9 mouse cellular contexts compared by ENCODE assay signal in the genomic region with DNA sequence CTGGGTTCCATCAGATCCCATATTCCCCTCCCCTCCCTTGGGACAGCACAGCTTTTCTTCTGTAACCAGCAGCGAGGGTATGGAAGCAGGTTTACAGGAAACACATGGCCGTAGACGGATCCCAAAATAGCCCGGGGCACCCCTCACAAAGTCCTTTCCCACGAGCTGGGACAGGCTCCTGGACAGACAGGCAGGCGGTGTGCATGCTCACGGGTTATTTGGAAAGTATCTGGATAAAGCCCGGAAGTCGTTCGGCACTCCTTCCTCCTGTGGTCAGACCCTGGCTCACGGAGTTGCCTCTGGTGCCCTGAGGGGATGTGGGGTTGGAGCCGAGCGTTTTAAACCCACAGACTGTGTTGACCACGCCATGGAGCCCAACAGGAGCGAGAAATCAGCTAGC. TPM values are rescaled to one million over a fixed set of nuclear protein-coding genes. Genes with fewer than 3 reads are reported as not detected.
A peak's percentile ranks its signal among the peaks of the same experiment; 100 is the strongest.
DNase-seq lines count a peak whose midpoint lies in the region; ATAC-seq lines count a peak whose summit lies in the region.
"Had no signal": no experiment of that assay in that cellular context is flagged by ENCODE, and none has a peak within 500 bp of the region (broad histone marks: within the 10 kb centered on the region; RNA-seq: fewer than 3 reads in every experiment).

No protein-coding gene starts in this region.

- peaks cover 16% of the 10 kb centered on the region for H3K36me3 ChIP-seq in intestine, embryonic 14.5 days (ENCODE audit: control insufficient read depth, insufficient read depth, low read length)
- H3K36me3 ChIP-seq in intestine, embryonic 15.5 days, result peaks cover 18% of the 10 kb centered on the region
- H3K36me3 ChIP-seq in embryonic facial prominence, embryonic 14.5 days (ENCODE audit: control insufficient read depth, insufficient read depth, low read length), result peaks cover 14% of the 10 kb centered on the region; the same call in 1 of the 2 replicates
- H3K36me3 ChIP-seq in heart, embryonic 16.5 days (ENCODE audit: control insufficient read depth, insufficient read depth), result peaks cover 10% of the 10 kb centered on the region; the same call in 1 of the 2 replicates
- H3K36me3 ChIP-seq in limb, embryonic 12.5 days, result peaks cover 33% of the 10 kb centered on the region
- peaks cover 15% of the 10 kb centered on the region for H3K36me3 ChIP-seq in liver, embryonic 11.5 days (ENCODE audit: control insufficient read depth, insufficient read depth, low read length)

- WGBS in intestine, embryonic 14.5 days, result 47% methylated on average over 15 of the region's 15 CpGs
- 58% methylated on average over 15 of the region's 15 CpGs for WGBS in intestine, embryonic 15.5 days
- 19% methylated on average over 15 of the region's 15 CpGs for WGBS in embryonic facial prominence, embryonic 14.5 days
- 31% methylated on average over 15 of the region's 15 CpGs for WGBS in heart, embryonic 16.5 days
- WGBS in limb, embryonic 12.5 days, result 23% methylated on average over 15 of the region's 15 CpGs
- 44% methylated on average over 15 of the region's 15 CpGs for WGBS in liver, embryonic 11.5 days

- H3K4me2 ChIP-seq in intestine, embryonic 14.5 days (ENCODE audit: low read length), result no peak overlapping the region
- no peak overlapping the region for H3K4me2 ChIP-seq in intestine, embryonic 15.5 days (replicated peaks)
- no peak overlapping the region for H3K4me2 ChIP-seq in embryonic facial prominence, embryonic 14.5 days (ENCODE audit: low read depth, low read length)
- no peak overlapping the region for H3K4me2 ChIP-seq in heart, embryonic 16.5 days (ENCODE audit: low read depth, low read length)
- peak overlapping the region; percentile 18; the same call in 1 of the 2 replicates for H3K4me2 ChIP-seq in limb, embryonic 12.5 days
- no peak overlapping the region for H3K4me2 ChIP-seq in liver, embryonic 11.5 days

- peaks cover 7% of the 10 kb centered on the region; the same call in 1 of the 2 replicates for H3K4me1 ChIP-seq in intestine, embryonic 14.5 days (replicated peaks; ENCODE audit: control insufficient read depth, insufficient read depth, low read length)
- H3K4me1 ChIP-seq in intestine, embryonic 15.5 days (replicated peaks), result peaks cover 14% of the 10 kb centered on the region; the same call in 1 of the 2 replicates
- H3K4me1 ChIP-seq in embryonic facial prominence, embryonic 14.5 days (ENCODE audit: control insufficient read depth, insufficient read depth, low read length), result peaks cover 18% of the 10 kb centered on the region
- H3K4me1 ChIP-seq in heart, embryonic 16.5 days (ENCODE audit: control insufficient read depth, insufficient read depth, low read length), result peaks cover 19% of the 10 kb centered on the region
- peaks cover 41% of the 10 kb centered on the region for H3K4me1 ChIP-seq in limb, embryonic 12.5 days (replicated peaks)
- no peaks in the 10 kb centered on the region; the same call in 1 of the 2 replicates for H3K4me1 ChIP-seq in liver, embryonic 11.5 days (replicated peaks; ENCODE audit: control insufficient read depth, insufficient read depth, low read length)

- no peak overlapping the region for H3K9ac ChIP-seq in intestine, embryonic 14.5 days (ENCODE audit: low read length)
- H3K9ac ChIP-seq in intestine, embryonic 15.5 days, result no peak overlapping the region
- 0 out of 2 replicates have a peak overlapping the region, but pooled peaks have one; percentile 14 for H3K9ac ChIP-seq in embryonic facial prominence, embryonic 14.5 days (ENCODE audit: low read depth, low read length)
- H3K9ac ChIP-seq in heart, embryonic 16.5 days (ENCODE audit: low read length), result 0 out of 2 replicates have a peak overlapping the region, but pooled peaks have one; percentile 1
- H3K9ac ChIP-seq in limb, embryonic 12.5 days (replicated peaks), result no peak overlapping the region
- H3K9ac ChIP-seq in liver, embryonic 11.5 days (ENCODE audit: low read depth, low read length), result no peak overlapping the region

- no peaks in the 10 kb centered on the region for H3K27me3 ChIP-seq in intestine, embryonic 14.5 days (replicated peaks; ENCODE audit: control insufficient read depth, insufficient read depth, low read length)
- no peaks in the 10 kb centered on the region for H3K27me3 ChIP-seq in intestine, embryonic 15.5 days (replicated peaks)
- H3K27me3 ChIP-seq in embryonic facial prominence, embryonic 14.5 days (replicated peaks; ENCODE audit: control insufficient read depth, insufficient read depth, low read length), result no peaks in the 10 kb centered on the region
- H3K27me3 ChIP-seq in heart, embryonic 16.5 days (ENCODE audit: control insufficient read depth, insufficient read depth, low read length), result no peaks in the 10 kb centered on the region
- no peaks in the 10 kb centered on the region for H3K27me3 ChIP-seq in limb, embryonic 12.5 days
- 0 out of 2 replicates have a peak, but pooled peaks cover 7% of the 10 kb centered on the region for H3K27me3 ChIP-seq in liver, embryonic 11.5 days (replicated peaks; ENCODE audit: control insufficient read depth, insufficient read depth, low read length)

- H3K9me3 ChIP-seq in intestine, embryonic 14.5 days (ENCODE audit: control insufficient read depth, low read length), result no peaks in the 10 kb centered on the region
- no peaks in the 10 kb centered on the region for H3K9me3 ChIP-seq in intestine, embryonic 15.5 days
- no peaks in the 10 kb centered on the region for H3K9me3 ChIP-seq in embryonic facial prominence, embryonic 14.5 days (ENCODE audit: control insufficient read depth, low read length)
- H3K9me3 ChIP-seq in heart, embryonic 16.5 days (replicated peaks; ENCODE audit: control insufficient read depth, low read length), result no peaks in the 10 kb centered on the region
- no peaks in the 10 kb centered on the region for H3K9me3 ChIP-seq in limb, embryonic 12.5 days
- no peaks in the 10 kb centered on the region for H3K9me3 ChIP-seq in liver, embryonic 11.5 days (ENCODE audit: control insufficient read depth, low read length)

- H3K27ac ChIP-seq in intestine, embryonic 14.5 days (ENCODE audit: low read depth), result peak overlapping the region; percentile 34; the same call in 1 of the 2 replicates
- H3K27ac ChIP-seq in intestine, embryonic 15.5 days, result no peak overlapping the region; the same call in 1 of the 2 replicates
- H3K27ac ChIP-seq in embryonic facial prominence, embryonic 14.5 days (replicated peaks; ENCODE audit: low read depth, low read length), result peak overlapping the region; percentile 24; the same call in 1 of the 2 replicates
- peak overlapping the region; percentile 44 for H3K27ac ChIP-seq in heart, embryonic 16.5 days (ENCODE audit: low read length)
- H3K27ac ChIP-seq in limb, embryonic 12.5 days, result peak overlapping the region; percentile 90
- H3K27ac ChIP-seq in liver, embryonic 11.5 days (ENCODE audit: low read depth, low read length), result no peak overlapping the region

- no peak for DNase-seq in intestine, embryonic 14.5 days (ENCODE audit: low spot score)
- no peak for DNase-seq in embryonic facial prominence, embryonic 14.5 days (ENCODE audit: low spot score)
- DNase-seq in thymus, adult 18-20 months, result no peak
- no peak for DNase-seq in natural killer cell, adult 2 months (ENCODE audit: low spot score in 2 of 2)
- no peak for DNase-seq in liver, embryonic 11.5 days (ENCODE audit: low spot score)
- DNase-seq: retina, postnatal 1 day had no signal

- H3K4me3 ChIP-seq in intestine, embryonic 14.5 days (ENCODE audit: low read depth, low read length), result no peak overlapping the region
- no peak overlapping the region for H3K4me3 ChIP-seq in intestine, embryonic 15.5 days (replicated peaks)
- no peak overlapping the region for H3K4me3 ChIP-seq in embryonic facial prominence, embryonic 14.5 days (ENCODE audit: low read depth, low read length)
- no peak overlapping the region for H3K4me3 ChIP-seq in heart, embryonic 16.5 days (ENCODE audit: low read length)
- H3K4me3 ChIP-seq in limb, embryonic 12.5 days (replicated peaks), result no peak overlapping the region
- no peak overlapping the region for H3K4me3 ChIP-seq in liver, embryonic 11.5 days (ENCODE audit: low read depth, low read length)

- no peak for ATAC-seq in intestine, embryonic 14.5 days (replicated peaks; ENCODE audit: low FRiP score, low TSS enrichment, low read depth)
- ATAC-seq in intestine, embryonic 15.5 days, result no peak
- no peak for ATAC-seq in embryonic facial prominence, embryonic 14.5 days (ENCODE audit: low read depth)
- ATAC-seq in heart, embryonic 16.5 days (replicated peaks; ENCODE audit: extremely low read depth, insufficient read depth, low FRiP score), result peak; percentile 47; the same call in 1 of the 2 replicates
- no peak for ATAC-seq in limb, embryonic 12.5 days (ENCODE audit: insufficient number of reproducible peaks, insufficient read depth, low FRiP score, low TSS enrichment, low read depth)
- no peak for ATAC-seq in liver, embryonic 11.5 days (replicated peaks; ENCODE audit: low FRiP score)

RNA-seq across cellular contexts. Expression of gene Epha2, which starts 24.6 kb away (rescaled TPM):
- 3.4 and 3.5 TPM in 2 replicates for polyA plus RNA-seq in intestine, embryonic 14.5 days (2014; fragmentation: Nextera tagmentation; extraction: Ambion mirVana)
- polyA plus RNA-seq in intestine, embryonic 15.5 days (2015; fragmentation: Nextera tagmentation; extraction: Ambion mirVana), result 6.7 and 7.2 TPM in 2 replicates
- 2.1 and 4.2 TPM in 2 replicates for polyA plus RNA-seq in embryonic facial prominence, embryonic 14.5 days (2014; fragmentation: Nextera tagmentation; extraction: Ambion mirVana)
- polyA plus RNA-seq in heart, embryonic 16.5 days (2015; fragmentation: Nextera tagmentation; extraction: Ambion mirVana), result 3.1 and 3.9 TPM in 2 replicates
- polyA plus RNA-seq in limb, embryonic 12.5 days (2016; fragmentation: Nextera tagmentation; extraction: Ambion mirVana), result 3.1 and 3.9 TPM in 2 replicates
- 2.5 and 2.9 TPM in 2 replicates for polyA plus RNA-seq in liver, embryonic 11.5 days (2014; fragmentation: Nextera tagmentation; extraction: Ambion mirVana)

RNA-seq across cellular contexts. Expression of gene Fam131c, which starts 42.4 kb away (rescaled TPM):
- polyA plus RNA-seq in intestine, embryonic 14.5 days (2014; fragmentation: Nextera tagmentation; extraction: Ambion mirVana), result 2.4 and 2.9 TPM in 2 replicates
- 2.0 and 2.3 TPM in 2 replicates for polyA plus RNA-seq in intestine, embryonic 15.5 days (2015; fragmentation: Nextera tagmentation; extraction: Ambion mirVana)
- 2.2 and 2.9 TPM in 2 replicates for polyA plus RNA-seq in embryonic facial prominence, embryonic 14.5 days (2014; fragmentation: Nextera tagmentation; extraction: Ambion mirVana)
- 0.58 and 0.87 TPM in 2 replicates for polyA plus RNA-seq in heart, embryonic 16.5 days (2015; fragmentation: Nextera tagmentation; extraction: Ambion mirVana)
- polyA plus RNA-seq in limb, embryonic 12.5 days (2016; fragmentation: Nextera tagmentation; extraction: Ambion mirVana), result 0.43 and 0.63 TPM in 2 replicates
- polyA plus RNA-seq in liver, embryonic 11.5 days (2014; fragmentation: Nextera tagmentation; extraction: Ambion mirVana), result 0.45 and 0.64 TPM in 2 replicates

Comparison
In these comparisons a context has a peak if more than half of its experiments do, and no peak if none do; other contexts are left out.
1. H3K27ac ChIP-seq: peak in intestine, embryonic 14.5 days (single experiment), embryonic facial prominence, embryonic 14.5 days (single experiment), heart, embryonic 16.5 days (single experiment) and limb, embryonic 12.5 days (single experiment); none in intestine, embryonic 15.5 days (single experiment) and liver, embryonic 11.5 days (single experiment).
2. H3K9ac ChIP-seq: peak in embryonic facial prominence, embryonic 14.5 days (single experiment) and heart, embryonic 16.5 days (single experiment); none in intestine, embryonic 14.5 days (single experiment), intestine, embryonic 15.5 days (single experiment), limb, embryonic 12.5 days (single experiment) and liver, embryonic 11.5 days (single experiment).